Mouse (Mus musculus) heart, postnatal 0 days (tissue): Measurements from ENCODE around the gene Rara.

Source experiments
- CTCF ChIP-seq: IDR thresholded peaks from 2 replicates; pipeline ENCODE4 v1.5.1; 2016; ENCODE audit warnings: antibody characterized with exemption, control low read depth, low read depth
- EP300 ChIP-seq: IDR thresholded peaks from 2 replicates; pipeline ENCODE4 v1.6.1; 2016; ENCODE audit warnings: antibody characterized with exemption, low read depth

DNA sequence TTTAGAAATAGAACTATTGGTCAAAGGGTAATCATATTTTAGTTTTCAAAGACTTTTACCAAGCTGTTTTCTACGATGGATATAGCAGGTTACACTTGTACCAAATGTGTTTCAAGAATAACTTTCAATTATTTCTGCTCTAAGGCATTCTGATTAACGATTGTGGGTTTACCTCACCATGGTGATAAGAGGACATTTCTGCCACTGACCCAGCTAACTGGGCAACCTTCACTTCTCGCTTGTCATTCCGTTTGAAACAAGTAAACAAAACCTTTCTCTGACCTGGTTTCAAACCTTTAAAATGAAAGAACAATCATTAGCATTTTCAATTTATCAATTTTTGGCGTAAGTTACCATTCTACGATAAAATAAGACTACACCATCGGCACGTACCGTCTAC, 79.2 kb downstream of the Rara start:
- TF ChIP-seq CTCF: no peak
- TF ChIP-seq EP300: no peak
